In genomic region chr15:67855291-67855690, GRCm38 (mm10) we compare ENCODE assay signal across 16 mouse cellular contexts.
"Had no signal": no experiment of that assay in that cellular context is flagged by ENCODE, and none has a peak within 500 bp of the region (broad histone marks: within the 10 kb centered on the region; RNA-seq: fewer than 3 reads in every experiment).

No protein-coding gene starts in this region.

- DNase-seq: kidney, adult 8-10 months; kidney, postnatal 14 days; kidney, postnatal 4 days; left cerebral cortex, postnatal 4 days; liver, postnatal 0 days; lung, postnatal 14 days; thymus, adult 18-20 months; thymus, postnatal 36 days had no signal

- H3K9ac ChIP-seq: limb, embryonic 12.5 days; limb, embryonic 15.5 days; liver, embryonic 14.5 days; liver, postnatal 0 days; lung, embryonic 15.5 days had no signal

- H3K27me3 ChIP-seq: limb, embryonic 12.5 days; limb, embryonic 15.5 days; lung, embryonic 15.5 days; megakaryocyte, embryonic 14.5 days had no signal

- H3K4me1 ChIP-seq: limb, embryonic 12.5 days; limb, embryonic 15.5 days; lung, embryonic 15.5 days; megakaryocyte, embryonic 14.5 days; midbrain, embryonic 10.5 days had no signal

- H3K9me3 ChIP-seq: limb, embryonic 12.5 days; limb, embryonic 15.5 days; lung, embryonic 15.5 days; megakaryocyte, embryonic 14.5 days; midbrain, embryonic 10.5 days had no signal

- ATAC-seq: liver, postnatal 0 days; midbrain, embryonic 16.5 days had no signal

- H3K36me3 ChIP-seq: limb, embryonic 12.5 days; limb, embryonic 15.5 days; lung, embryonic 15.5 days; midbrain, embryonic 10.5 days had no signal

- H3K4me2 ChIP-seq: limb, embryonic 12.5 days; limb, embryonic 15.5 days; liver, embryonic 11.5 days; lung, embryonic 15.5 days had no signal

- H3K27ac ChIP-seq: limb, embryonic 12.5 days; limb, embryonic 15.5 days; liver, embryonic 14.5 days; lung, embryonic 15.5 days; midbrain, embryonic 10.5 days had no signal

- H3K4me3 ChIP-seq: limb, embryonic 12.5 days; limb, embryonic 15.5 days; lung, embryonic 15.5 days; megakaryocyte, embryonic 14.5 days; midbrain, embryonic 10.5 days had no signal
